Mouse (Mus musculus): ENCODE results near the gene Pltp.

Gene Pltp

DNA sequence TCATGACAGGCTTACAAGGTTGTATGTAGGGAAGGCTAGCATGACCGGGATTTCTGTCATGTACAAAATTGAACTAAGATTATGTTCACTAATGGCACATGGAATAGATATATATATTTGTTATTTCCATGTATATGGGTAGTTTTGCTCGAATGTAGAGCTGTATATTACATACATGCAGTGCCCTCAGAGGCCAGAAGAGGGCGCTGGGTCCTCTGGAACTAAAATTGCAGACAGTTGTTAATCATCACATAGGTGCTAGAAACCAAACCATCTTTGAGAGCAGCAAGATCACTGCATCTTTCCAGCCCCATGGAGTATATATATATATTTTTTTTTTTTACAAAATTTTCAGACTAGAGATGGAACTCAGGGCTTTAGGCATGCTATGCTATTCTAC lies 11.7 kb downstream of the Pltp start:
- no peak for DNase-seq (ENCODE audit: low spot score)

DNA sequence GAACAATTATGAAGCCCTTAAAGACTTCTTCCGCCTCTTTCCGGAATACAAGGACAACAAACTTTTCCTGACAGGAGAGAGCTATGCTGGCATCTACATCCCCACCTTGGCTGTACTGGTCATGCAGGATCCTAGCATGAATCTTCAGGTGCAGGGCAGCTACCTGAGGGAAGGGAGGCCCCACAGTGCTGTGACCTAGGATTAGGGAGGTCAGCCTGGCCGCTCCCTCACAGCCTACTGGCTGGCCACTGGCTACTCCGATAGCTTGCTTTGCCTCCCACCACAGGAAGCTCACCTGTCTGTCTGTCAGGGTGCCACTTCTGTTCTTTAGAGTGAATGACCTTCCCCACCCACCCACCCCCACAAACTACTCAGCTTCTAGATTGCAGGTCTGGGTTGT lies 22.3 kb downstream of the Pltp start:
- DNase-seq (ENCODE audit: low spot score), result no peak

DNA sequence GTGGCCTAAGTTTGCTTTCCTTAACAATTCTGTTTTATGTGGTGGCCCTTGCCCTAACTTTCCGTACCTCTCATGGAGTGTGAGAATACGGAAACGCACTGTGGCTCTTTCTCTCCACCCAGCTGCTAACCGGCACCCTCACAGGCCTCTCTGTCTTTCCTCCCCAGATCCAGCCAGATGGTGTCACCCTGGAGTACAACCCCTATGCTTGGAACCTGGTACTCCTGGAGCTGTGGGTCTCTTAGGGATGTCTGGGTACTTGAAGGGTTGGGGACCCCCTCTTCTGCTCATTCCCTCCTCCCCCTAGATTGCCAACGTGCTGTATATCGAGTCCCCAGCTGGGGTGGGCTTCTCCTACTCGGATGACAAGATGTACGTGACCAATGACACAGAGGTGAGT lies 23.0 kb downstream of the Pltp start:
- DNase-seq (ENCODE audit: low spot score), result no peak

DNA sequence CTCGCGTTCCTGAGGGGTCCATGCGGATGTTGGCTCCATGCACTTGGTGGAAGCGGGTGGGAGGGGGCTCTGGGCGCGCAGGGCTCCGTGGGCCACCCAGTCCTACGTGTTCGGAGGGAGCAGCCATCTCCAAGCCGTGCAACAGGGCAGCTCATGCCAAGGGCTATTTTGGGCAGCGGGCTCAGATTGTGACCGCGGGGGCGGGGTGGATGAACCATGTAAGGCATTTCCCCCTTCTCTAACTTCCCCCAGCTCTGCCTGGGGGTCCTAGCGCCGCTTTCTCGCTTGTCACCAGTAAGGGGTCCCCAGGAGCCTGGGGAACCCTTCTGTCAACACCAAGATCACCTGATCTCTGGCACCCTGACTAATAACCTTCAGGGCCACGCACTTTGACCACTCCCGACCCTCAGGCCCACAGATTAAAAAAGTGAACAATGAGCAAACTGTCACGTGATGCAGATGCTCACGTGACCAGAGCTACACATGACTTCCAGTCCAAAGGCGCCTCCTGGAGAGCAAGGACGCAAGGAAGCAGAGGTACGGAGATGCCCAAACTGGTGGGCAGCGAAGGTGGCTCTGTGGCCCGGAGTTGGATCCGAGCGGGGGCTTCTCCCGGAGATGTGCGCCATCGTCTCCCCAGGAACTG lies 24.1 kb downstream of the Pltp start, which contains the start of gene Neurl2:
TSS of gene Neurl2 (minus strand) at position 143 of the 646 bp plus-strand sequence.
- DNase-seq (ENCODE audit: low spot score), result peak; percentile 92

DNA sequence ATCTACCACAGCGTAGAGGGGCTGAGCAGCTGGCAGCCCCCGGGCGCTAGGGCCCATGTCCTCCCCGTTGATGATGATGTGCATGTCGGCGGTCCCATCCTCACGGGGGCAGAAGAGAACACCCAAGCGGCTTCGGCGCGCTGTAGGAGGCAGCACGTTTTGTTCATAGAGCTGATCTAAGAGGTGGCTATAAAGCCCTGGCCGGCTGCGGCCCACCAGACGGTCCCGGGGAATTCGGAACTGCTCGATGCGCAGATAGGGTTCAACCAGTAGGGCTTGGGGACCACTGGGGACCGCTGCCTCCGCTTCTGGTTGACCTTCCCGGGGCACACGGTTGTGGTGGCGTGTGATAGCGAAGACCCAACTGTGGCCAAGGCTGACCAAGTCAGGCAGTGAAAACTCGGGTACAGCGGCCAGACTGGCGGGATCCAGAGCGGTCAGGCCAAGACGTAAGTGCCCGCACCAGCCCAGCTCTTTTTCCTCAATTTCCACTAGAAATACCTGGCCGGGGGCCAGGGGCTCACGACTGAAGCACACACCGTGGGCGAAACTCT lies 24.7 kb downstream of the Pltp start, which contains the start of gene Ctsa:
TSS of gene Ctsa (plus strand) at position 126 of the 554 bp plus-strand sequence.
- peak; percentile 85 for DNase-seq (ENCODE audit: low spot score)

DNA sequence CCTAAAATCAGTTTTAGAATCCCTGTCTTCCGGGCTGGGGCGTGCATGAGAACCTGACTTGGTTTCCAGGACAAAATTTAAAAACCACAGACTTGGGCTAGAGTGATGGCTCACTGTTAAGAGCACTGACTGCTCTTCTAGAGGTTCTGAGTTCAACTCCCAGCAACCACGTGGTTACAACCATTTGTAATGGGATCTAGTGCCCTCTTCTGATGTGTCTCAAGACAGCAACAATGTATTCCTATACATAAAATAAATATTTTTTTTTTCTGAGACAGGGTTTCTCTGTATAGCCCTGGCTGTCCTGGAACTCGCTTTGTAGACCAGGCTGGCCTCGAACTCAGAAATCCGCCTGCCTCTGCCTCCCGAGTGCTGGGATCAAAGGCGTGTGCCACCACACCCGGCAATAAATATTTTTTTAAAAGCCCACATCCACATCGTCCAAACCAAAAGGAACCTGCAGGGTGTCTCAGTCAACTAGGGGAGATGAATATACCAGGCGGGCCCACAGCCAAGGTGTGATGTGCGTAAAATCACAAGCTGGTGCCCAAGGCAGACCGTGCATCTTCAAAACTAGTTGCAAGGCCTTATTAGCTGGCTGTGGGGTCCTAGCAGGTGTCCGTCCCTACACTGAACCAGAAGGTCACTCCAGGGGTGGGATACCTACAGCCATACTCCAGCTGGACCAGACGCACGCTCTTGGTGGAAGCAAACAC lies 25.3 kb downstream of the Pltp start:
- no peak for DNase-seq (ENCODE audit: low spot score)

DNA sequence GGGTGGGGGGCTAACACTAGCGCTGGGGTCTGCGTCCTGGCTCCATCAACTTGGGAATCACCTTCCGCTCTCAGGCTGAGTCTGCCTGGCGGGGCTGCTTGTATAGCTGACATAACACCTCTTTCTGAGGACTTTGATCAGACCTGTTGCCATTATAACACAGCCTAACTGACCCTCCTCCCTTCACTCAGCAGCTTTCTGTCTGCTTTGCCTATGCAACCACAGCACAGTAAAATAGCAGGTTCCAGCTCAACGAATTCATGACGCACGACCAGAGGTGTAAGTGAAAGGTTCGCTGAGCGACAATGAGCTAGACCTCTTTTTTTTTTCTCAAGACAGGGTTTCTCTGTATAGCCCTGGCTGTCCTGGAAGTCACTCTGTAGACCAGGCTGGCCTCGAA lies 26.5 kb downstream of the Pltp start:
- peak; percentile 82 for DNase-seq (ENCODE audit: low spot score)

DNA sequence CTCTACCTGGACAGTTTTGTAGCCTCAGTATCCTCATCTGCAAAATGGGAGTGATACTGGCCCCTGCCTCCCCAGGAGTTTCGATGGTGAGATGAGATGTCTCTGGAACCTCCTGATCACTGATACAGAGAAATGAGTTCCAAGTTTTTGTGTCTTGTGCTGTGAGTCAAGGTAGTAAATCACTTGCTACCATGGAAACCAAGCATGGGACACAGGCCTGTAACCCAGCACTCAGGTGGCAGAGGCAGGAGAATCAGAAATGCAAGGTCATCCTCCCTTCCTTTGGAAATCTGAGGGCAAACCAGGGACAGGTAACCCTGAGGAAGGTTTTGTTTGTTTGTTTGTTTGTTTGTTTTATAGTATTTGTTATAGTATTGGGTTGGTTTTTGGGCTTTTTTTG lies 28.4 kb downstream of the Pltp start:
- no peak for DNase-seq (ENCODE audit: low spot score)

DNA sequence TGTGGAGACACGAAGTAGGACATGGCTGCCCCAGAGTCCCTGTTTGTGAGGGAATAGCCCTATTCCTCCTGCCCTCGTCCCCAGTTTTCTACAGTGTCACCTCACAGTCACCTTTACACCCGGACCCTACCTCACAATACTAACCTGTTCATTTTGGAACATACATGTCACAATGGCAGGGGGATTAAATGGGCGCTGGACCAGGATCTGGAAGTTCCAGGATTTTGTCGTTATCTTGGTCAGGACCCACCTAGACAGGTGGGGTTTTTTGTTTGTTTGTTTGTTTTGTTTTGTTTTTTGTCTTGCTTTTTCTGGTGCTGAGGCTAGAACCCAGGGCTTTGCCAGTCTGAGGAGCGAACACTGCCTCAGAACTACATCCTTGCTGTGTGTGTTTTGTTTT lies 29.1 kb downstream of the Pltp start, which contains the start of gene Spata25:
TSS of gene Spata25 (minus strand) at position 101 of the 400 bp plus-strand sequence.
- no peak for DNase-seq (ENCODE audit: low spot score)

DNA sequence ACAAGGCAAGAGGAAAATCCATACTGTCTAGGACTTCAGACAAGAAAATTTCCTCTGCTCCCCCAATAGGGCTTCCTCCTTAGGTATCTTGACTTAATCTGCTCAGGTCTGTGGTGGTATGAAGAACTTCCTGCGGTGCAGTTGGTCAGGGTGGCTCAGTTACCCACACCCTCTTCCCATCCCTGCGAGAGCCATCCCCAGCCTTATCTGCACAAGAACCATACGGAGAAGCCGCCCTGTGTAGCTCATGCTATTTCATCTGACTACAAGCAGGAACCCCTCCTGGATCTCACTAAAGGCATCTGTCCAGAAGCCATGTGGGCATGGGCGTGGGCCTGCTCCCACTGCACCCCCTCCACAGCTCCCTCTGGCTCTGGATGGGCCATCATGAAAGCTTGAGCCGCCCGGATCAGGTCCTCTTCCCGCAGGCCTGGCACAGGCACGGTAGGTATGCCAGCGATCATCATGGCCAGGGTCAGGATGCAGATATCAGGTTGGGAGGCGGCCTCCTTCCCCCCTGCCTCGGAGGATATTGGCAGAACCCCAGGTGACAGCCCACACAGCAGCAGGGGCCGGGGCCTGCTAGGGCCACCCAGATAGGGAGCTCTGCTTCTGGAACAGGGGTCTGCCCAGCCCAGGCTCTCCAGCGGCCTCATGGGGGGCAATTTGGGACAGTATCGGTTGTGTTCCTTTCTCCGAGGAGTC lies 30.2 kb downstream of the Pltp start:
- DNase-seq (ENCODE audit: low spot score), result no peak

DNA sequence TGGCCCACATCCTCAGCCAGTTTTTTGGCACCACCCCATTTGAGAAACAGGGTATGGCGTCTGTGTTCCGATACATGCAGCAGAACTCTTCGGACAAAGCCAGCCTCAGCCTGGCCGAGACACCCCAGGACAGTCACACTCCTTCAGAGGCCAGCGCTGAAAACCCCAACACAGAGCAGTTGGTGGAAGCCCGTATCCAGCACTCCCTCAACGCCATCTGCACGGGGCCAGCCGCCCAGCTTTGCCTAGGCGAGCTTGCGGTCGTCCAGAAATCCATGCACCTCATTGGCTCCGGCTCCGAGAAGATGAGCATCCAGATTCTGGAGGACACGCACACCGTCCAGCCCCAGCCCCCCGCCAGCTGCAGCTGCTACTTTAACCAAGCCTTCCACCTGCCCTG lies 32.0 kb downstream of the Pltp start:
- no peak for DNase-seq (ENCODE audit: low spot score)

DNA sequence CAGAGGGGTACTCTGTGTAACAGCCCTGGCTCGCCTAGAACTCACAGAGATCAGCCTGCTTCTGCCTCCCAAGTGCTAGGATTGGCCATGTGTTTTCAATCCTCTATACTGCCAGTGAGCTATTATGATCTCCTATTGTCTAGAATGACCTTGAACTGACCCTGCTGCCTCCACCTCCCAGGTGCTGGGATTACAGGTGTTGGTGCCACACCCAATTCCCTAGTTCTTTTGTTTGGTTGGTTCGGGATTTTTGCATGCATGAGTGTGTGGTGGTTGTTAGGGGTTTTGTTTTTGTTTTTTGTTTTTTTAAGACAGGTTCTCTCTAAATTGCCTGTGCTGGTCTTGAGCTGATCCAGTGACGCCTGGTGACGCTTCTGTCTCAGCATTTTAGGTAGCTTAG lies 33.5 kb downstream of the Pltp start:
- no peak for DNase-seq (ENCODE audit: low spot score)

DNA sequence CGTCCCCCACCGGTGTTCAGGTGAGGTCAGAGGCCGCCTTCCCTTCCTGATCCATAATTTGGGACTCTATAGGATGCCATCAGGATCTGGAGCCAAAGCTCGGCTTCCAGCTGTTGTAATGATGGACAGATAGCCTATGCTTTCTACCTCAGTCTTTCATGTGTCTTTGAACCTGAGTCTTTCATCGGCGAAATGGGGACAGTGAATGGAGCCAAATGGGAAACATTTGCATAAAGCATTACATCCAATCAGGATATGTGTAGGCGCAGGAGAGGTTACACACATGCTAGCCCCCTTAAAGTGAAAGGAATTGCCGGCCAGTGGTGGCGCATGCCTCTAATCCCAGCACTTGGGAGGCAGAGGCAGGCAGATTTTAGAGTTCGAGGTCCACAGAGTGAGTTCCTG lies 34.3 kb downstream of the Pltp start:
- DNase-seq (ENCODE audit: low spot score), result peak; percentile 60

DNA sequence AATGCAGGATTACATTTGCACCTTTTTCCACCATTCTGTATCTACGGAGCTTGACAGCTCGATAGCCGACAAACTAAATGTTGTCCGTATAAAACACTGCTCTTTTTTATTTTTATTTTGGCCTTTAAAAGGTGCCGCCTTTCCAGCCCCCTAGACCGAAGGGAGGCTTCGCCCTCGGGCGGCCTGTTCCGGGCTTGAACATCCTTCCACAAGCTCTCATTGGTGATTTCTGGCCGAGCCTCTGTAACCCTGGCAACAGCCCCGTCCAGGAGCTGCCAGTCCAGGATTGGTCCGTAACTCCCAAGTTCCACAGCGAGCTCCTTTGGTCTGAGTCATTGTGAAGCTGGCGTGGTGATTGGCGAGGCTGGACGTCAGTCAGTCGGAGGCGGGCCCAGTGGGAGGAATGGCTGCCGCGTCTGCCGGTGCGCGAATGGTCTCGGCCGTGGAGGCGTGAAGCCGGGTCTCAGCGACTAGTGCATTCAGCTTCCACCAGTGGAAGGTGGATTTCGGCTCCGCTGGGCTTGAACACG lies 34.8 kb downstream of the Pltp start, which contains the start of gene Zswim1:
TSS of gene Zswim1 (plus strand) at position 51 of the 530 bp plus-strand sequence.
- peak; percentile 98 for DNase-seq (ENCODE audit: low spot score)

DNA sequence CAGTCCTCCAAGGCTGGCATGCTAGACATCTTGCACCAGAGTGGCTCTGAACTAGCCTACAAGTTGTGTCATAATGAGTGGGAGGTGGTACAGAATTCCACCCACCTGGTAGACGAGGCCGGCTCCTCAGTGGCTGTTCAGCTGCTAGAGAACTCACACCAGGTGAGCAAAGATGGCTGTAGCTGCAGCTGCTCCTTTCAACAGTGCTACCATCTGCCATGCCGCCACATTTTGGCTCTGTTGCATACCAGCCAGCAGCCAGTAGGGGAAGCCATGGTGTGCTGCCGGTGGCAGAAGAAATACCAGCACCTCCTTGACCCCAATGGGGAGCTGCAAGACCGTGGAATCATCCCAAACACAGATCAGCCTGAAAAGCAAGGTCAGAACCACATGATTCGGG lies 36.5 kb downstream of the Pltp start:
- no peak for DNase-seq (ENCODE audit: low spot score)

DNA sequence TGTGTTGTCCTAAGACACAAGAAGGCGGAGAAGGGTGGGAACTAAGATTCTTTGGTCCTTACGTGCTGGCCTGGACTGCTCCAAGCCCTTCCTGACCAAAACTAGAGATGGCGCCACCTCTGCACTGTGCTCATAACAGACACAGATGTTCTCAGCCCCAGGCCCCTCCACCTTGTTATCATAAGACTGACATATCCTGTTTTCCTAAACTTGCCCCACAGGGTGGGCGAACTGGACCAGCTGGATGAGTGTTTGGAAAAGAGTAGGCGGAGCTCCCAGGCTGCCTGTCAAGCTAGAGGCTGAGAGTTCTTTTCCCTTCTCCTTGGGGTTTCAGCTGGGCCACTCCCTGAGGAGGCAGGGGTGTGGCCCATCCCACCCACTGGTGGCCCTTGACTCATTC lies 39.8 kb downstream of the Pltp start:
- no peak for DNase-seq (ENCODE audit: low spot score)

DNA sequence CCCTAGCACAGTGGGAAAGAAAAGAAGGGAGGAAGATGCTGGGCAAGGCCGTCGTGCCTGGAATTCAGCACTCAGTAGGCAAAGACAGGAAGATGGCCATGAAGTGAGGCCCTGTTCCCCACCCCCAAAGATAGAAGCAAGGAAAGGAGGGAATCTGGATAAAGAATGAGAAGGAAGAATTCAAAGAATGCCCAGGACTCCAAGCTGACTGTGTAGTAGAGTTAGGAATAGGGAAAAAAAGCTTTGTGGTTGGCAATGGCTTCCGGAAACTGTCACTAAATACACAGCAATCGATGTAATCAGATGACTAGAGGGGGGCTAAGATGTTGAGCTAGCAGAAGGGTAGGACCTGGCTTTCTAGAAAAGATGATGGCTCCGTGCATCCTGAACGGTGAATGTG lies 40.3 kb downstream of the Pltp start:
- no peak for DNase-seq (ENCODE audit: low spot score)

DNA sequence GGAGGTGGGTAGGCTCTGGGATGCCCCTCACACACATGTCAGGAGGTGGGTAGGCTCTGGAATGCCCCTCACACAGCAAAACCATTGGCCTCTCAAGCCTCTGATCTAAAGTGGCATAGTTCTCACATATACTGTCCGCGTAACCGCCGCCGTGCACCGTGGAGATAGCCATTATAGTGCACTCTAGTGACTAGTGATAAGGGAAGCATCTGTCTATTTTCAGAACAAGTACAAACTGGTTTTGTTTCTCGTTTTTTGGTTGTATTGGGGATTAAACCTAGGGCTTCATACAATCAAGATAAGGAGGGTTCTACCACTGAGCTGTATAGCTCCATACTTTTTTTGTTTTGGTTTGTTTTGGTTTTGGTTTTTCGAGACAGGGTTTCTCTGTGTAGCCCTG lies 41.7 kb downstream of the Pltp start:
- DNase-seq (ENCODE audit: low spot score), result no peak

DNA sequence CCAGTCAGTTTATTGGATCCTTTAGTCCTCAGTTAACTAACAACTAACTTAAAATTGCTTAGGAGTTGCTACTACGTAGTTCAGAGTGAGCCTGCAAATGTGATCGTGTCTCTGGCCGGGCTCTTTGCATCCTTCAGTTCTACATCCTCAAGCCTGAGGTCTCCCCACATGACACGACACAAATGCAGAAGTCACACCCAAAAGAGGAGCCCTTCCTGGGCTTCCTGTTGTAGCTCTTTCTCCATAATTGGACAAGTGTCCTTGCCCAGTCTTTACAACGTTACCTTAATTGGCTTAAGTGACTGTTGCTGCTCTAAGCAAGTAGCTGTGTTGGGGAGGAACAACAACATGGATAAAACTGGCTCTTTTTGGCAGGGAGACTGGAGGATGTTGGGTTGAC lies 42.2 kb downstream of the Pltp start:
- DNase-seq (ENCODE audit: low spot score), result no peak

DNA sequence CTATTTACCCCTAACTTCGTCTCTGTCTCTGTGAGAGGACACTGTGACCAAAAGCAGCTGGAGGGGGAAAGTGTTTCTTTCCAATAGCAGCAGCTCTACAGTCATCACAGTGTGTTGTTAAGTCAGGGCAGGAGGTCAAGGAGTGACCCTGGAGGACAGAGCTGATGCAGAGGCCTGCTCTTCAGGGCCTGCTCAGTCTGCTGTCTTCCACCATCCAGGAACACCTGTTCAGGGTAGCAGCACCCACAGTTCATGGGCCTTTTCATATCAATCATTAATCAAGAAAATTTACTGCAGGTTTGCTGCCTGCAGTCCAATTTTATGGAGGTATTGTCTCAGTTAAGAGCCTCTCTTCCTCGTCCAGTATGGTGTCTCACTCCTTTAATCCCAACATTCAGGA lies 44.0 kb downstream of the Pltp start:
- no peak for DNase-seq (ENCODE audit: low spot score)

DNA sequence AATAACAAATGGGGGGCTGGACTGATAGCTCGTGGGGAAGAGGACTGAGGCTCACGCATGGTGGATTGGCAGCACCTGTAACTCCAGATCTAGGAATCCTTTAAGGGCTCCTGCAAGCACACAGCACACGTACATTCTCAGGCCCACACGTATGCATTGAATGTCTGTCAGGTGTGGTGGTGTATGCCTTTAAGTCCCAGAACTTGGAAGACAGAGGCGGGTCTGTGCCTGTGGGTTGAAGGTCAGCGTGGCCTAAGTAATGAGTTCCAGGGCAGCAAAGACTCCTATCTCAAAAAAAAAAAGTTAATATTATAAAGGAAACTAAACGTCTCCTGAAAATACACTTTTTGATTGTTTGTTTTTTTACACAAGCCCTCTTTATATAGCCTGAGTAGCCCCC lies 50.9 kb downstream of the Pltp start:
- DNase-seq (ENCODE audit: low spot score), result peak; percentile 51

DNA sequence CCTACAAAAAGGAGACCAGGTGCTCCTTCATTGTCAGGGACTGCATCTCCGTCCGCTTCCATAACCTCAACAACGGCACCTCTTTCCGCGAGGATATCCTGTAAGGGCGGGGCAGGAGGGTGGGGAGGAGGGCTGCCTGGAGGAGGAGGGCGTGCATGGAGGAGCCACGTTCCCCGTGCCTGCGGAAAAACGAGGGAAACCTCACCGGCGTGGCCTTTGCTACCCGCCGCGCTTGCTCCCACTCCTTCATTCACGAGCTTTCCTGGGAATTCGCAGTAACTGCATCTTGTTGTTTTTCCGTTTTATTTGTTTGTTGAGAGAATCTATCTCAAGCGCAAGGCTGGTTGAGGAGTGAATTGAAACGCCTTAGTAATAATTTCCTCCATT lies 52.2 kb downstream of the Pltp start:
- DNase-seq (ENCODE audit: low spot score), result no peak
